In genomic region chr1:157117440-157117839, GRCm38 (mm10) we compare ENCODE assay signal across 28 mouse cellular contexts. TPM values are rescaled to one million over a fixed set of nuclear protein-coding genes. Genes with fewer than 3 reads are reported as not detected.
"Had no signal": no experiment of that assay in that cellular context is flagged by ENCODE, and none has a peak within 500 bp of the region (broad histone marks: within the 10 kb centered on the region; RNA-seq: fewer than 3 reads in every experiment).

No protein-coding gene starts in this region.

- H3K4me2 ChIP-seq: limb, embryonic 13.5 days; liver, embryonic 13.5 days; neural tube, embryonic 12.5 days; neural tube, embryonic 15.5 days had no signal

- H3K9me3 ChIP-seq: limb, embryonic 10.5 days; limb, embryonic 13.5 days; liver, embryonic 13.5 days; neural tube, embryonic 15.5 days had no signal

- ATAC-seq: hindbrain, postnatal 0 days; inflammation-experienced regulatory T-cells, adult 6 months; intestine, embryonic 16.5 days had no signal

- H3K27ac ChIP-seq: hindbrain, postnatal 0 days; kidney, postnatal 0 days; layer of hippocampus, adult 2 months; limb, embryonic 10.5 days; limb, embryonic 13.5 days; liver, embryonic 13.5 days; macrophage; neural tube, embryonic 12.5 days; neural tube, embryonic 15.5 days; stomach, postnatal 0 days had no signal

- H3K27me3 ChIP-seq: limb, embryonic 13.5 days; liver, embryonic 13.5 days; neural tube, embryonic 12.5 days; neural tube, embryonic 15.5 days had no signal

- H3K4me1 ChIP-seq: limb, embryonic 10.5 days; limb, embryonic 13.5 days; liver, embryonic 13.5 days; neural tube, embryonic 12.5 days; neural tube, embryonic 15.5 days had no signal

- DNase-seq: kidney, adult 18-20 months; kidney, adult 9 months; kidney, postnatal 25 days; layer of hippocampus, adult 9-11 months; liver; liver, embryonic 13.5 days; midbrain, embryonic 14.5 days; right cerebral cortex, adult 18-20 months; right cerebral cortex, postnatal 14 days; right cerebral cortex, postnatal 4 days; thymus, adult 2 months; thymus, postnatal 14 days; thymus, postnatal 4 days had no signal

- H3K9ac ChIP-seq: limb, embryonic 13.5 days; liver, embryonic 13.5 days; neural tube, embryonic 12.5 days; neural tube, embryonic 15.5 days had no signal

- H3K36me3 ChIP-seq: limb, embryonic 10.5 days; limb, embryonic 13.5 days; liver, embryonic 13.5 days; neural tube, embryonic 12.5 days; neural tube, embryonic 15.5 days had no signal

- H3K4me3 ChIP-seq: layer of hippocampus, adult 2 months; limb, embryonic 10.5 days; limb, embryonic 13.5 days; liver, embryonic 13.5 days; neural tube, embryonic 12.5 days; neural tube, embryonic 15.5 days had no signal

RNA-seq across cellular contexts. Expression of gene Tex35, which starts 9.0 kb away (rescaled TPM):
- polyA plus RNA-seq: hindbrain, postnatal 0 days; intestine, embryonic 16.5 days; kidney, postnatal 0 days; large intestine, adult 2 months; limb, embryonic 10.5 days; limb, embryonic 13.5 days; liver, embryonic 13.5 days; liver, embryonic 16.5 days; macrophage; midbrain, embryonic 14.5 days; midbrain, postnatal 0 days; neural tube, embryonic 12.5 days; neural tube, embryonic 15.5 days; stomach, embryonic 14.5 days; stomach, postnatal 0 days had no signal
